Mouse (Mus musculus): ENCODE results near the gene Mmp8.

GRCm38 (mm10) chr9:7560026-7560425, 1.8 kb downstream of the Mmp8 start:
- TF ChIP-seq CTCF (IDR thresholded peaks at IDR 0.05; ENCODE audit: extremely low read depth, insufficient read depth, insufficient read length, insufficient replicate concordance): no peak
- TF ChIP-seq POLR2A (IDR thresholded peaks at IDR 0.05; ENCODE audit: low read depth, low read length): no peak
